Mouse (Mus musculus): Measurements from ENCODE around the gene Lrrc40. TPM values are rescaled to one million over a fixed set of nuclear protein-coding genes. Genes with fewer than 3 reads are reported as not detected.
"Not testable (repeated sequence)": the region's sequence is repeated elsewhere in the genome, so short reads cannot be mapped to it uniquely, and the experiment has no call there.

Gene Lrrc40
- total and polyA plus RNA-seq, 3 experiments: 61.3 to 232 (median 144) TPM

GRCm38 (mm10) chr3:158091601-158092000 lies 55.1 kb downstream of the Lrrc40 start:
- in situ Hi-C loops (cut with MboI; ENCODE audit: low pct_ligation_motif_present, low pct_unique_long_range_greater_than_20kb, low sequenced_read_pairs) (no loop called here), dilution Hi-C loops (cut with MboI; ENCODE audit: extremely low pct_ligation_motif_present, extremely low pct_unique_long_range_greater_than_20kb, low sequenced_read_pairs) (no loop called here)
- Histone ChIP-seq H3K4me1 (ENCODE audit: control insufficient read depth in 1 of 2, insufficient read depth in 2 of 2) (peaks cover 0 to 4% of the 10 kb centered on the region in 2 experiments; a peak in 1 of 4 replicates), H3K27me3 (replicated peaks) (no peaks in the 10 kb centered on the region), H3K4me2 (ENCODE audit: insufficient read depth, low read depth, poor library complexity, severe bottlenecking) (no peak overlapping the region), H3K9me3 (replicated peaks; ENCODE audit: low read length) (no peaks in the 10 kb centered on the region), H3K4me3 (replicated peaks in 1 of 3; ENCODE audit: low read depth in 2 of 3, low read length in 2 of 3, poor library complexity in 1 of 3) (no peak overlapping the region), H3K36me3 (replicated peaks in 1 of 2; ENCODE audit: control insufficient read depth in 1 of 2, insufficient read depth in 1 of 2, low read length in 1 of 2) (no peaks in the 10 kb centered on the region), H3K9ac (ENCODE audit: insufficient read depth, low read depth) (no peak overlapping the region), H3K27ac (ENCODE audit: insufficient read depth, low read depth) (no peak overlapping the region), H3K79me2 (replicated peaks; ENCODE audit: control insufficient read depth, extremely low read depth, insufficient read depth, poor library complexity, severe bottlenecking) (no peaks in the 10 kb centered on the region)
- TF ChIP-seq SMC3 (IDR thresholded peaks at IDR 0.05; ENCODE audit: low read depth, low read length) (no peak), TCF12 (IDR thresholded peaks at IDR 0.05; ENCODE audit: low read depth, low read length) (no peak), E2F4 (IDR thresholded peaks at IDR 0.05; ENCODE audit: insufficient replicate concordance, low read depth, low read length) (no peak)
- DNase-seq (ENCODE audit: extremely low read depth): no peak

GRCm38 (mm10) chr3:158093919-158094318 lies 57.5 kb downstream of the Lrrc40 start:
- TF ChIP-seq BHLHE40 (IDR thresholded peaks at IDR 0.05; ENCODE audit: low read depth, low read length): no peak
- H3K27ac ChIP-seq (ENCODE audit: insufficient read depth, low read depth): no peak overlapping the region
- no peak overlapping the region for H3K4me2 ChIP-seq (ENCODE audit: insufficient read depth, low read depth, poor library complexity, severe bottlenecking)
- H3K79me2 ChIP-seq (replicated peaks; ENCODE audit: control insufficient read depth, extremely low read depth, insufficient read depth, poor library complexity, severe bottlenecking): no peaks in the 10 kb centered on the region
- H3K4me1 ChIP-seq (ENCODE audit: control insufficient read depth in 1 of 2, insufficient read depth in 2 of 2): peaks cover 0 to 2% of the 10 kb centered on the region in 2 experiments; a peak in 1 of 4 replicates
- H3K27me3 ChIP-seq (replicated peaks): no peaks in the 10 kb centered on the region
- H3K4me3 ChIP-seq (replicated peaks in 1 of 3; ENCODE audit: low read depth in 2 of 3, low read length in 2 of 3, poor library complexity in 1 of 3): no peak overlapping the region
- no peak overlapping the region for H3K9ac ChIP-seq (ENCODE audit: insufficient read depth, low read depth)
- no peaks in the 10 kb centered on the region for H3K9me3 ChIP-seq (replicated peaks; ENCODE audit: low read length)
- dilution Hi-C loops (cut with MboI; ENCODE audit: extremely low pct_ligation_motif_present, extremely low pct_unique_long_range_greater_than_20kb, low sequenced_read_pairs) (no loop called here), in situ Hi-C loops (cut with MboI; ENCODE audit: low pct_ligation_motif_present, low pct_unique_long_range_greater_than_20kb, low sequenced_read_pairs) (no loop called here)
- no peak for DNase-seq (ENCODE audit: extremely low read depth)
- no peaks in the 10 kb centered on the region for H3K36me3 ChIP-seq (replicated peaks in 1 of 2; ENCODE audit: control insufficient read depth in 1 of 2, insufficient read depth in 1 of 2, low read length in 1 of 2)

- H3K4me2 ChIP-seq (ENCODE audit: insufficient read depth, low read depth, poor library complexity, severe bottlenecking); H3K4me3 ChIP-seq (replicated peaks in 1 of 3; ENCODE audit: low read depth in 2 of 3, low read length in 2 of 3, poor library complexity in 1 of 3); H3K9me3 ChIP-seq (replicated peaks; ENCODE audit: low read length); DNase-seq (ENCODE audit: extremely low read depth); H3K9ac ChIP-seq (ENCODE audit: insufficient read depth, low read depth); H3K36me3 ChIP-seq (replicated peaks in 1 of 2; ENCODE audit: control insufficient read depth in 1 of 2, insufficient read depth in 1 of 2, low read length in 1 of 2); H3K27me3 ChIP-seq (replicated peaks); H3K79me2 ChIP-seq (replicated peaks; ENCODE audit: control insufficient read depth, extremely low read depth, insufficient read depth, poor library complexity, severe bottlenecking); H3K27ac ChIP-seq (ENCODE audit: insufficient read depth, low read depth); dilution Hi-C loops (cut with MboI; ENCODE audit: extremely low pct_ligation_motif_present, extremely low pct_unique_long_range_greater_than_20kb, low sequenced_read_pairs); in situ Hi-C loops (cut with MboI; ENCODE audit: low pct_ligation_motif_present, low pct_unique_long_range_greater_than_20kb, low sequenced_read_pairs): not testable (repeated sequence)
- H3K4me1 ChIP-seq (ENCODE audit: control insufficient read depth in 1 of 2, insufficient read depth in 2 of 2): peaks cover 6 to 10% of the 10 kb centered on the region in 2 experiments
These were observed 65.6 kb downstream of the Lrrc40 start for GRCm38 (mm10) chr3:158102043-158102442.

- H3K27me3 ChIP-seq (replicated peaks); H3K27ac ChIP-seq (ENCODE audit: insufficient read depth, low read depth); H3K4me2 ChIP-seq (ENCODE audit: insufficient read depth, low read depth, poor library complexity, severe bottlenecking); H3K9ac ChIP-seq (ENCODE audit: insufficient read depth, low read depth); DNase-seq (ENCODE audit: extremely low read depth); dilution Hi-C loops (cut with MboI; ENCODE audit: extremely low pct_ligation_motif_present, extremely low pct_unique_long_range_greater_than_20kb, low sequenced_read_pairs); H3K4me3 ChIP-seq (replicated peaks in 1 of 3; ENCODE audit: low read depth in 2 of 3, low read length in 2 of 3, poor library complexity in 1 of 3); H3K36me3 ChIP-seq (replicated peaks in 1 of 2; ENCODE audit: control insufficient read depth in 1 of 2, insufficient read depth in 1 of 2, low read length in 1 of 2); in situ Hi-C loops (cut with MboI; ENCODE audit: low pct_ligation_motif_present, low pct_unique_long_range_greater_than_20kb, low sequenced_read_pairs); H3K9me3 ChIP-seq (replicated peaks; ENCODE audit: low read length); H3K79me2 ChIP-seq (replicated peaks; ENCODE audit: control insufficient read depth, extremely low read depth, insufficient read depth, poor library complexity, severe bottlenecking): not testable (repeated sequence)
- TF ChIP-seq ZNF384 (IDR thresholded peaks at IDR 0.05; ENCODE audit: low read depth, low read length): peak; percentile 57
- peaks cover 6 to 10% of the 10 kb centered on the region in 2 experiments for H3K4me1 ChIP-seq (ENCODE audit: control insufficient read depth in 1 of 2, insufficient read depth in 2 of 2)
These were observed 66.1 kb downstream of the Lrrc40 start for GRCm38 (mm10) chr3:158102530-158102929.
